Mouse (Mus musculus) small intestine, adult 2 months (tissue): ENCODE data around the gene Nr3c2. TPM values are rescaled to one million over a fixed set of nuclear protein-coding genes. Genes with fewer than 3 reads are reported as not detected.

ENCODE experiments used
- H3K27ac ChIP-seq: fragments of 200-500 bp; 2 replicates; pipeline ENCODE4 v1.5.1; 2012; ENCODE audit warnings: low read depth, low read length, control low read depth, inconsistent platforms; ENCODE audit not compliant: insufficient read depth
- H3K27me3 ChIP-seq: fragments of 200-500 bp; 2 replicates; pipeline ENCODE4 v1.6.1; 2012; ENCODE audit warnings: mild to moderate bottlenecking, moderate library complexity, low read length, inconsistent platforms; ENCODE audit not compliant: control insufficient read depth, insufficient read depth
- H3K36me3 ChIP-seq: fragments of 200-500 bp; 2 replicates; pipeline ENCODE4 v1.6.1; 2012; ENCODE audit warnings: mild to moderate bottlenecking, low read length, control low read depth, inconsistent platforms; ENCODE audit not compliant: control insufficient read depth, insufficient read depth
- H3K4me1 ChIP-seq: fragments of 200-500 bp; 2 replicates; pipeline ENCODE4 v1.6.1; 2012; ENCODE audit warnings: low read length, inconsistent platforms, mixed read lengths; ENCODE audit not compliant: control insufficient read depth, insufficient read depth, insufficient read length
- H3K4me3 ChIP-seq: fragments of 200-500 bp; 2 replicates; pipeline ENCODE4 v1.5.1; 2012; ENCODE audit warnings: low read depth, mild to moderate bottlenecking, control low read depth, inconsistent platforms, low read length, moderate library complexity
- CTCF ChIP-seq: fragments of 200-500 bp; IDR thresholded peaks from 2 replicates; pipeline ENCODE4 v1.5.1; 2012; ENCODE audit warnings: low read depth, mild to moderate bottlenecking, control low read depth, inconsistent platforms, low read length, moderate library complexity, mixed read lengths; ENCODE audit not compliant: insufficient replicate concordance, insufficient read length; ENCODE audit errors: extremely low read depth
- POLR2A ChIP-seq: fragments of 200-500 bp; IDR thresholded peaks from 2 replicates; pipeline ENCODE4 v1.6.1; 2012; ENCODE audit warnings: low read depth, mild to moderate bottlenecking, control low read depth, inconsistent platforms, low read length, moderate library complexity
- WGBS: fragments of 180-500 bp; shearing (Covaris S2); methylation state at CpG from one replicate; pipeline ENCODE4 v1.1.7; 2018; 5-methylcytosine and 5-hydroxymethylcytosine counted together
- polyA plus RNA-seq: library from polyadenylated mRNA; depleted of rRNA; stranded (reverse); fragments of >200 nt; gene quantifications from 2 replicates; pipeline ENCODE4 v1.2.3, GENCODE M21; 2012

The Nr3c2 gene
- polyA plus RNA-seq, 1 experiment, result 12.0 TPM

GRCm38 (mm10) chr8:77241381-77241780 lies 342.1 kb downstream of the Nr3c2 start:
- H3K27me3 ChIP-seq, result no peaks in the 10 kb centered on the region
- peaks cover 6% of the 10 kb centered on the region for H3K36me3 ChIP-seq
- no peak for TF ChIP-seq POLR2A
- no peak for TF ChIP-seq CTCF
- WGBS, result 51% methylated on average over 3 of the region's 3 CpGs
- H3K27ac ChIP-seq, result no peak overlapping the region
- peaks cover 6% of the 10 kb centered on the region; the same call in 1 of the 2 replicates for H3K4me1 ChIP-seq
- no peak overlapping the region for H3K4me3 ChIP-seq

GRCm38 (mm10) chr8:77250094-77250493 lies 350.9 kb downstream of the Nr3c2 start:
- 89% methylated on average over 3 of the region's 3 CpGs for WGBS
- Histone ChIP-seq H3K27ac (no peak overlapping the region), H3K27me3 (no peaks in the 10 kb centered on the region), H3K4me3 (no peak overlapping the region), H3K36me3 (no peaks in the 10 kb centered on the region; the same call in 1 of the 2 replicates), H3K4me1 (peaks cover 20% of the 10 kb centered on the region; the same call in 1 of the 2 replicates)
- TF ChIP-seq CTCF, result no peak
- no peak for TF ChIP-seq POLR2A

- H3K4me3 ChIP-seq, result no peak overlapping the region
- peaks cover 20% of the 10 kb centered on the region; the same call in 1 of the 2 replicates for H3K4me1 ChIP-seq
- peak overlapping the region; percentile 35; the same call in 1 of the 2 replicates for H3K27ac ChIP-seq
- H3K36me3 ChIP-seq, result no peaks in the 10 kb centered on the region; the same call in 1 of the 2 replicates
- TF ChIP-seq POLR2A, result no peak
- no peak for TF ChIP-seq CTCF
- no peaks in the 10 kb centered on the region for H3K27me3 ChIP-seq
- WGBS, result 59% methylated on average over 5 of the region's 5 CpGs
These were observed 351.9 kb downstream of the Nr3c2 start for GRCm38 (mm10) chr8:77251134-77251533.

GRCm38 (mm10) chr8:77254466-77254865 lies 355.2 kb downstream of the Nr3c2 start:
- WGBS, result 75% methylated on average over 5 of the region's 5 CpGs
- H3K36me3 ChIP-seq, result no peaks in the 10 kb centered on the region
- no peak overlapping the region for H3K27ac ChIP-seq
- TF ChIP-seq CTCF (no peak), POLR2A (no peak)
- H3K4me3 ChIP-seq, result no peak overlapping the region
- peaks cover 17% of the 10 kb centered on the region; the same call in 1 of the 2 replicates for H3K4me1 ChIP-seq
- no peaks in the 10 kb centered on the region for H3K27me3 ChIP-seq

GRCm38 (mm10) chr8:77256450-77257084 lies 357.3 kb downstream of the Nr3c2 start:
- WGBS, result 97% methylated on average over 5 of the region's 5 CpGs
- Histone ChIP-seq H3K27me3 (no peaks in the 10 kb centered on the region), H3K36me3 (no peaks in the 10 kb centered on the region), H3K27ac (no peak overlapping the region), H3K4me3 (no peak overlapping the region), H3K4me1 (peaks cover 9% of the 10 kb centered on the region; the same call in 1 of the 2 replicates)
- TF ChIP-seq CTCF (no peak), POLR2A (no peak)

- Histone ChIP-seq H3K4me3 (no peak overlapping the region), H3K4me1 (peaks cover 6% of the 10 kb centered on the region; the same call in 1 of the 2 replicates), H3K36me3 (no peaks in the 10 kb centered on the region), H3K27me3 (no peaks in the 10 kb centered on the region), H3K27ac (no peak overlapping the region)
- WGBS, result 95% methylated on average over 12 of the region's 12 CpGs
- no peak for TF ChIP-seq CTCF
- TF ChIP-seq POLR2A, result no peak
These were observed 357.8 kb downstream of the Nr3c2 start for GRCm38 (mm10) chr8:77257085-77257451.

GRCm38 (mm10) chr8:77261215-77261614 lies 362.0 kb downstream of the Nr3c2 start:
- WGBS, result 47% methylated on average over 6 of the region's 6 CpGs
- H3K4me3 ChIP-seq, result no peak overlapping the region
- H3K36me3 ChIP-seq, result no peaks in the 10 kb centered on the region
- H3K4me1 ChIP-seq, result peaks cover 6% of the 10 kb centered on the region; the same call in 1 of the 2 replicates
- H3K27me3 ChIP-seq, result no peaks in the 10 kb centered on the region
- H3K27ac ChIP-seq, result no peak overlapping the region
- no peak for TF ChIP-seq POLR2A
